Mouse (Mus musculus) neural tube, embryonic 13.5 days (tissue): ENCODE results near the gene Brat1. TPM values are rescaled to one million over a fixed set of nuclear protein-coding genes. Genes with fewer than 3 reads are reported as not detected.

Experiments
- ATAC-seq: fragments of 200-750 bp; cut with Nextera tagmentation; 2 replicates; pipeline ENCODE4 v1.8.0; 2017; ENCODE audit warnings: low read depth, mild to moderate bottlenecking, moderate TSS enrichment, moderate library complexity
- H3K27ac ChIP-seq: fragments of 300-500 bp; sonication (generic); replicated peaks from 2 replicates; pipeline ENCODE4 v1.5.1; 2015; ENCODE audit warnings: moderate library complexity, mild to moderate bottlenecking, inconsistent platforms
- H3K27me3 ChIP-seq: fragments of 300-500 bp; sonication (generic); 2 replicates; pipeline ENCODE4 v1.6.1; 2015; ENCODE audit warnings: mild to moderate bottlenecking, inconsistent platforms
- H3K36me3 ChIP-seq: fragments of 300-500 bp; sonication (generic); 2 replicates; pipeline ENCODE4 v1.6.1; 2015; ENCODE audit warnings: mild to moderate bottlenecking, inconsistent platforms
- H3K4me1 ChIP-seq: fragments of 300-500 bp; sonication (generic); replicated peaks from 2 replicates; pipeline ENCODE4 v1.6.1; 2015; ENCODE audit warnings: inconsistent platforms
- H3K4me2 ChIP-seq: fragments of 300-500 bp; sonication (generic); 2 replicates; pipeline ENCODE4 v1.6.1; 2015; ENCODE audit warnings: inconsistent platforms, mild to moderate bottlenecking, moderate library complexity
- H3K4me3 ChIP-seq: fragments of 300-500 bp; sonication (generic); 2 replicates; pipeline ENCODE4 v1.5.1; 2015; ENCODE audit warnings: mild to moderate bottlenecking, inconsistent platforms
- H3K9ac ChIP-seq: fragments of 300-500 bp; sonication (generic); 2 replicates; pipeline ENCODE4 v1.6.1; 2015; ENCODE audit warnings: moderate library complexity, mild to moderate bottlenecking, inconsistent platforms
- H3K9me3 ChIP-seq: fragments of 300-500 bp; sonication (generic); 2 replicates; pipeline ENCODE4 v1.6.1; 2016; ENCODE audit warnings: inconsistent platforms
- WGBS: fragments of 180-500 bp; shearing (Covaris S2); methylation state at CpG from one replicate; pipeline ENCODE4 v1.1.7; 2015; 5-methylcytosine and 5-hydroxymethylcytosine counted together
- polyA plus RNA-seq: library from polyadenylated mRNA; unstranded; fragments of >200 nt; fragmentation: Nextera tagmentation; extraction: Ambion mirVana; gene quantifications from 2 replicates; pipeline ENCODE4 v1.2.1, GENCODE M21; 2015

Gene Brat1
- polyA plus RNA-seq, 1 experiment from 2014 or later: 23.5 TPM

GRCm38 (mm10) chr5:140731040-140731797 is 26.4 kb downstream of the Brat1 start:
- Histone ChIP-seq H3K4me1 (peaks cover 15% of the 10 kb centered on the region), H3K9me3 (peaks cover under 1% of the 10 kb centered on the region; the same call in 1 of the 2 replicates), H3K4me2 (no peak overlapping the region), H3K27me3 (peaks cover 23% of the 10 kb centered on the region), H3K36me3 (no peaks in the 10 kb centered on the region), H3K9ac (no peak overlapping the region), H3K27ac (no peak overlapping the region), H3K4me3 (no peak overlapping the region)
- 90% methylated on average over 11 of the region's 11 CpGs for WGBS
- no peak for ATAC-seq

GRCm38 (mm10) chr5:140732195-140732594 is 27.4 kb downstream of the Brat1 start:
- Histone ChIP-seq H3K4me1 (peaks cover 11% of the 10 kb centered on the region), H3K9ac (no peak overlapping the region), H3K27me3 (peaks cover 32% of the 10 kb centered on the region), H3K9me3 (peaks cover 6% of the 10 kb centered on the region; the same call in 1 of the 2 replicates), H3K4me3 (no peak overlapping the region), H3K36me3 (no peaks in the 10 kb centered on the region), H3K4me2 (no peak overlapping the region), H3K27ac (no peak overlapping the region)
- no peak for ATAC-seq
- 64% methylated on average over 4 of the region's 4 CpGs for WGBS

- Histone ChIP-seq H3K27me3 (peaks cover 40% of the 10 kb centered on the region), H3K9ac (no peak overlapping the region), H3K36me3 (no peaks in the 10 kb centered on the region), H3K4me1 (peaks cover 11% of the 10 kb centered on the region), H3K27ac (no peak overlapping the region), H3K4me2 (no peak overlapping the region), H3K9me3 (peaks cover 6% of the 10 kb centered on the region; the same call in 1 of the 2 replicates), H3K4me3 (no peak overlapping the region)
- 71% methylated on average over 3 of the region's 3 CpGs for WGBS
- ATAC-seq: no peak
Observed at GRCm38 (mm10) chr5:140733336-140733735, 28.5 kb downstream of the Brat1 start.

- Histone ChIP-seq H3K4me2 (peak overlapping the region; percentile 58), H3K9ac (peak overlapping the region; percentile 58; the same call in 1 of the 2 replicates), H3K27me3 (peaks cover 40% of the 10 kb centered on the region), H3K4me1 (peaks cover 11% of the 10 kb centered on the region), H3K4me3 (peak overlapping the region; percentile 26), H3K27ac (no peak overlapping the region), H3K9me3 (peaks cover 6% of the 10 kb centered on the region; the same call in 1 of the 2 replicates), H3K36me3 (no peaks in the 10 kb centered on the region)
- 1% methylated on average over 19 of the region's 22 CpGs for WGBS
- ATAC-seq: peak; percentile 36; the same call in 1 of the 2 replicates
Observed at GRCm38 (mm10) chr5:140735297-140735696, 30.5 kb downstream of the Brat1 start.

GRCm38 (mm10) chr5:140736166-140736565 is 31.4 kb downstream of the Brat1 start:
- H3K4me1 ChIP-seq: peaks cover 15% of the 10 kb centered on the region
- peaks cover 6% of the 10 kb centered on the region; the same call in 1 of the 2 replicates for H3K9me3 ChIP-seq
- H3K27ac ChIP-seq: no peak overlapping the region
- H3K27me3 ChIP-seq: peaks cover 40% of the 10 kb centered on the region
- H3K36me3 ChIP-seq: no peaks in the 10 kb centered on the region
- no peak for ATAC-seq
- 22% methylated on average over 11 of the region's 13 CpGs for WGBS
- peak overlapping the region; percentile 58 for H3K4me2 ChIP-seq
- H3K9ac ChIP-seq: no peak overlapping the region
- no peak overlapping the region for H3K4me3 ChIP-seq

- Histone ChIP-seq H3K9me3 (peaks cover 6% of the 10 kb centered on the region; the same call in 1 of the 2 replicates), H3K27me3 (peaks cover 32% of the 10 kb centered on the region), H3K4me1 (peaks cover 17% of the 10 kb centered on the region), H3K4me3 (no peak overlapping the region), H3K36me3 (no peaks in the 10 kb centered on the region), H3K4me2 (no peak overlapping the region), H3K27ac (no peak overlapping the region), H3K9ac (no peak overlapping the region)
- WGBS: 81% methylated on average over 12 of the region's 12 CpGs
- ATAC-seq: no peak
Observed at GRCm38 (mm10) chr5:140739813-140740212, 35.0 kb downstream of the Brat1 start.

GRCm38 (mm10) chr5:140741040-140741439 is 36.2 kb downstream of the Brat1 start:
- Histone ChIP-seq H3K9ac (no peak overlapping the region), H3K27ac (no peak overlapping the region), H3K36me3 (no peaks in the 10 kb centered on the region), H3K9me3 (peaks cover 6% of the 10 kb centered on the region; the same call in 1 of the 2 replicates), H3K4me1 (peaks cover 7% of the 10 kb centered on the region), H3K4me3 (no peak overlapping the region), H3K27me3 (peaks cover 20% of the 10 kb centered on the region), H3K4me2 (no peak overlapping the region)
- WGBS: 73% methylated on average over 11 of the region's 11 CpGs
- no peak for ATAC-seq

- Histone ChIP-seq H3K9me3 (no peaks in the 10 kb centered on the region), H3K4me1 (peaks cover 6% of the 10 kb centered on the region; the same call in 1 of the 2 replicates), H3K4me3 (no peak overlapping the region), H3K27ac (no peak overlapping the region), H3K9ac (no peak overlapping the region), H3K27me3 (peaks cover 11% of the 10 kb centered on the region), H3K4me2 (no peak overlapping the region), H3K36me3 (no peaks in the 10 kb centered on the region)
- ATAC-seq: no peak
Observed at GRCm38 (mm10) chr5:140741877-140742276, 37.1 kb downstream of the Brat1 start.

GRCm38 (mm10) chr5:140743706-140744131 is 38.9 kb downstream of the Brat1 start:
- no peaks in the 10 kb centered on the region for H3K36me3 ChIP-seq
- no peak overlapping the region for H3K4me3 ChIP-seq
- H3K27me3 ChIP-seq: no peaks in the 10 kb centered on the region
- no peaks in the 10 kb centered on the region for H3K9me3 ChIP-seq
- H3K4me2 ChIP-seq: no peak overlapping the region
- no peak overlapping the region for H3K9ac ChIP-seq
- ATAC-seq: no peak
- H3K27ac ChIP-seq: no peak overlapping the region
- H3K4me1 ChIP-seq: peaks cover 8% of the 10 kb centered on the region
- 31% methylated on average over 12 of the region's 12 CpGs for WGBS

- Histone ChIP-seq H3K4me3 (no peak overlapping the region), H3K9me3 (no peaks in the 10 kb centered on the region), H3K9ac (no peak overlapping the region), H3K27ac (no peak overlapping the region), H3K4me2 (no peak overlapping the region), H3K27me3 (no peaks in the 10 kb centered on the region), H3K4me1 (peaks cover 17% of the 10 kb centered on the region), H3K36me3 (0 out of 2 replicates have a peak, but pooled peaks cover 5% of the 10 kb centered on the region)
- WGBS: 84% methylated on average over 10 of the region's 10 CpGs
- no peak for ATAC-seq
Observed at GRCm38 (mm10) chr5:140748425-140748824, 43.6 kb downstream of the Brat1 start.

GRCm38 (mm10) chr5:140749062-140749875 is 44.5 kb downstream of the Brat1 start:
- WGBS: 18% methylated on average over 12 of the region's 12 CpGs
- H3K4me3 ChIP-seq: peak overlapping the region; percentile 24; the same call in 1 of the 2 replicates
- peak overlapping the region; percentile 60 for H3K9ac ChIP-seq
- peak; percentile 72 for ATAC-seq
- H3K9me3 ChIP-seq: no peaks in the 10 kb centered on the region
- 0 out of 2 replicates have a peak, but pooled peaks cover 5% of the 10 kb centered on the region for H3K36me3 ChIP-seq
- H3K27ac ChIP-seq: peak overlapping the region; percentile 38; the same call in 1 of the 2 replicates
- peak overlapping the region; percentile 50 for H3K4me2 ChIP-seq
- H3K27me3 ChIP-seq: no peaks in the 10 kb centered on the region
- H3K4me1 ChIP-seq: peaks cover 17% of the 10 kb centered on the region

- no peak overlapping the region for H3K4me3 ChIP-seq
- peaks cover 18% of the 10 kb centered on the region; the same call in 1 of the 2 replicates for H3K36me3 ChIP-seq
- no peaks in the 10 kb centered on the region for H3K27me3 ChIP-seq
- H3K27ac ChIP-seq: no peak overlapping the region
- H3K4me2 ChIP-seq: no peak overlapping the region
- 2% methylated on average over 1 of the region's 2 CpGs for WGBS
- no peak for ATAC-seq
- peaks cover 17% of the 10 kb centered on the region for H3K4me1 ChIP-seq
- no peak overlapping the region for H3K9ac ChIP-seq
- H3K9me3 ChIP-seq: no peaks in the 10 kb centered on the region
Observed at GRCm38 (mm10) chr5:140750925-140751324, 46.1 kb downstream of the Brat1 start.
